Mouse (Mus musculus): ENCODE data around the gene Rufy2. TPM values are rescaled to one million over a fixed set of nuclear protein-coding genes. Genes with fewer than 3 reads are reported as not detected.
A peak's percentile ranks its signal among the peaks of the same experiment; 100 is the strongest.

Rufy2 gene
- polyA plus RNA-seq, 1 experiment from 2014 or later = 4.2 TPM

DNA sequence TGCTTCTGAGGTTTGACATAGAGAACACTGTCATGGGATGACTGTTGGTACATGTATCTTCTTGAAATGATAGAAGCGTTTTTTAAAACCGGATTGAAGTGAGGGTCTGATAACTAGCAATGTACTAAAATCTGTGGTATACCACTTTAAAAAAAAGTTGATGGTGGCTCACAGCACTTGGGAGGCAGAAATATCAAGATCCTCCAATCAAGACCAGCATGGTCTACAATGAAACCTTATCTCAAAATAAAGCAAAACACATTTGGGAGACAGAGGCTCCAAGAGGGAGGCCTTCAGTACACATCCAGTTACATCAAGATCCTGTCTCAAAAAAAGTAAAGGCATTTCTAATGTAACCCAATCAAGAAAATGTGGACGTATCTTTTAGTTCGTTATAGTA, 41.7 kb downstream of the Rufy2 start:
- Histone ChIP-seq H3K4me1 (peaks cover 44% of the 10 kb centered on the region), H3K9me3 (replicated peaks) (no peaks in the 10 kb centered on the region), H3K4me3 (peak overlapping the region; percentile 95), H3K27ac (no peak overlapping the region), H3K9ac (peak overlapping the region; percentile 98; the same call in 1 of the 2 replicates), H3K36me3 (peaks cover 17% of the 10 kb centered on the region), H3K27me3 (replicated peaks) (no peaks in the 10 kb centered on the region), H3K4me2 (peak overlapping the region; percentile 88)
- no peak for ATAC-seq
- 25% methylated on average over 4 of the region's 4 CpGs for WGBS (ENCODE audit: insufficient replicate concordance)

DNA sequence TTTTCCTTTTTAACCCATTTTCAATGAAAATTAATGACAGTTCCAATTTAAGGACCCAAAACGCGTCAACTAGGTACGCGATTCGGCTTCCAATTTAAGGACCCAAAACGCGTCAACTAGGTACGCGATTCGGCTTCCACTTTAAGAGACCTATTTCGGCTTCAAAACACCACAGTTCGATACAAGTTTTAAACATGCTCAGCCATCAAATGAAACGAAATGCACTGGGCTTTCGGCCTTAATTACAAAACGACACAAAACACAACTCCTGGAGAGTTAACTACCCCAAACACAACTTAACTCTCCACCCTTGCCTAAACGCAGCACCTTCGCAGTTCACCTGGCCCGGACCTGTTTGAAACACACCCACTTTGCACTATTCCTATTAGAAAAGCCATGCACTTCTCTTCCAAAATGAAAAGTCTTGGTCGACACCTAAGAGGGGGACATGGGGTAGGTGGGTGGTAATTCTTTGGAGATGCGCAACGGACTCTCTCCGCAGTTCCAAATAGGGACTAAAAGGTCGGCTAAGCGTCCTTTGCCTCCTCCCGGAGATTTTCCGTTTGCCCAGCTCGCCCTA, 42.6 kb downstream of the Rufy2 start:
- no peaks in the 10 kb centered on the region for H3K9me3 ChIP-seq (replicated peaks)
- ATAC-seq = no peak
- peak overlapping the region; percentile 88 for H3K4me2 ChIP-seq
- WGBS (ENCODE audit: insufficient replicate concordance) = 1% methylated on average over 27 of the region's 27 CpGs
- peak overlapping the region; percentile 99 for H3K27ac ChIP-seq
- peaks cover 44% of the 10 kb centered on the region for H3K4me1 ChIP-seq
- H3K4me3 ChIP-seq = peak overlapping the region; percentile 95
- H3K27me3 ChIP-seq (replicated peaks) = no peaks in the 10 kb centered on the region
- peaks cover 8% of the 10 kb centered on the region for H3K36me3 ChIP-seq
- peak overlapping the region; percentile 98 for H3K9ac ChIP-seq

DNA sequence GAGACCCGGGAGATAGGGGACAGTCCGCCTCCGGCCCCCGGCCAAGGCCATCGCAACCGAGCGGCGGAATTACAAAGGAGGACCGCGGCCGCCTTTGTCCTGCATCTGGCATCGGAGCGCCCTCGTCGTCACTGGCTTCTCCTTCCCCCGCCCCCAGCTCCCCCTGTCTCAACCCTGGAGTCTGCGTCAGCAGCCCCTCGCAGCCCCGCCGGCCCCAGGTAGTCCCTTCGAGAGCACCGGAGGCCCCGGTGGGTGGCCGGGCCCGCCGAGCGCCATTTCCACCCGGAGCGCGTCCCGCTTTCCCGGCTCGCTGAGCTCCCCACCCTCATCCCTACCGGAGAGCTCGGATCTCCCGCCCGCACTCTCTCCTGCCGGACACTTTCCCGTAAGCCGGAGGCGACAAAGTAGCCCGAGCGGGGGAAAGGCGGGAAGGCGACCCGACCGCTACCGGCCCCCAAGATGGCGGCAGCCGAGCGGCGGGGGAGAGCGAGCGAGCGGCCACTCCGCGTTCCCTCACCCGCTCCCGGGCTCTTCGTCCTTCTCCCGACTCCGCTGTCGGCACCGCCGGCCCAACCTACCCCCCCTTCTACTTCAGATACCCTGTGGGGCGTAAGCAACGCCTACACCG, 43.2 kb downstream of the Rufy2 start:
- Histone ChIP-seq H3K27ac (peak overlapping the region; percentile 99), H3K9me3 (replicated peaks) (no peaks in the 10 kb centered on the region), H3K27me3 (replicated peaks) (no peaks in the 10 kb centered on the region), H3K4me2 (peak overlapping the region; percentile 88), H3K4me3 (peak overlapping the region; percentile 95), H3K36me3 (peaks cover 4% of the 10 kb centered on the region; the same call in 1 of the 2 replicates), H3K9ac (peak overlapping the region; percentile 98), H3K4me1 (peaks cover 44% of the 10 kb centered on the region)
- 2% methylated on average over 67 of the region's 68 CpGs for WGBS (ENCODE audit: insufficient replicate concordance)
- ATAC-seq = peak; percentile 10

GRCm38 (mm10) chr10:63023749-63024579, 43.9 kb downstream of the Rufy2 start, which contains the start of the genes Hnrnph3 and Pbld2:
Gene Hnrnph3, minus strand, starts transcription at chr10:63024217.
Gene Pbld2, plus strand, starts transcription at chr10:63024315.
- no peaks in the 10 kb centered on the region; the same call in 1 of the 2 replicates for H3K36me3 ChIP-seq
- peaks cover 44% of the 10 kb centered on the region for H3K4me1 ChIP-seq
- H3K4me3 ChIP-seq = peak within 1 kb of the TSS; percentile 95
- peak; percentile 92 for ATAC-seq
- H3K27me3 ChIP-seq (replicated peaks) = no peaks in the 10 kb centered on the region
- H3K27ac ChIP-seq = peak within 1 kb of the TSS; percentile 99
- H3K9me3 ChIP-seq (replicated peaks) = no peaks in the 10 kb centered on the region
- peak within 1 kb of the TSS; percentile 88 for H3K4me2 ChIP-seq
- peak within 1 kb of the TSS; percentile 98 for H3K9ac ChIP-seq
- under 1% methylated on average over 67 of the region's 69 CpGs for WGBS (ENCODE audit: insufficient replicate concordance)

GRCm38 (mm10) chr10:63024580-63024910, 44.5 kb downstream of the Rufy2 start:
- Histone ChIP-seq H3K4me2 (peak overlapping the region; percentile 88), H3K4me3 (peak overlapping the region; percentile 95), H3K36me3 (no peaks in the 10 kb centered on the region), H3K27ac (peak overlapping the region; percentile 99), H3K27me3 (replicated peaks) (no peaks in the 10 kb centered on the region), H3K9ac (peak overlapping the region; percentile 98), H3K4me1 (peaks cover 40% of the 10 kb centered on the region), H3K9me3 (replicated peaks) (no peaks in the 10 kb centered on the region)
- peak; percentile 32; the same call in 1 of the 2 replicates for ATAC-seq
- WGBS (ENCODE audit: insufficient replicate concordance) = 0% methylated on average over 8 of the region's 8 CpGs

DNA sequence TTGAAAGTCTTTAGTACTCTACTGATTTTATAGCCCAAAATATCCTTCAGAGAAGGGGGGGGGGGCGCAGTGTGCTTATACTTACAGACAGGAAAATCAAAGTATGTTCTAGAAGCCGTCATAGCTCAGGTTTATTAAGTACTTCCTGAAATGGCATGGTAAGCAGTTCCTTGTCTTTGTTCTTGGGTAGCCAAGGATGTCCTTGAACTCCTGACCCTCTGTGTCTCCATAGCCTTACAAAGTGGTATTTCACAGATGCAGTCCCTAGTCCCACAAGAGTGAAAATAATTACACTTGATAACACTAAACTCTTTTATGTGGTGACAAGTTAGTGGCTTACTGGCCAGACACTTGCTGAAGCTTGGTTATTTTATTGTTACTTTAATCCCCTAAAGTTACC, 45.0 kb downstream of the Rufy2 start:
- no peak for ATAC-seq
- WGBS (ENCODE audit: insufficient replicate concordance) = 54% methylated on average over 2 of the region's 2 CpGs
- Histone ChIP-seq H3K9ac (0 out of 2 replicates have a peak overlapping the region, but pooled peaks have one; percentile 98), H3K27ac (peak overlapping the region; percentile 99), H3K9me3 (replicated peaks) (no peaks in the 10 kb centered on the region), H3K4me1 (peaks cover 40% of the 10 kb centered on the region), H3K4me3 (peak overlapping the region; percentile 95), H3K4me2 (peak overlapping the region; percentile 88), H3K36me3 (no peaks in the 10 kb centered on the region), H3K27me3 (replicated peaks) (no peaks in the 10 kb centered on the region)

GRCm38 (mm10) chr10:63025491-63026011, 45.5 kb downstream of the Rufy2 start:
- H3K4me3 ChIP-seq = 0 out of 2 replicates have a peak overlapping the region, but pooled peaks have one; percentile 95
- H3K9ac ChIP-seq = no peak overlapping the region
- no peaks in the 10 kb centered on the region for H3K27me3 ChIP-seq (replicated peaks)
- H3K9me3 ChIP-seq (replicated peaks) = no peaks in the 10 kb centered on the region
- H3K4me1 ChIP-seq = peaks cover 35% of the 10 kb centered on the region
- H3K4me2 ChIP-seq = peak overlapping the region; percentile 88
- no peak for ATAC-seq
- 0 out of 2 replicates have a peak overlapping the region, but pooled peaks have one; percentile 99 for H3K27ac ChIP-seq
- WGBS (ENCODE audit: insufficient replicate concordance) = 62% methylated on average over 6 of the region's 6 CpGs
- H3K36me3 ChIP-seq = no peaks in the 10 kb centered on the region

DNA sequence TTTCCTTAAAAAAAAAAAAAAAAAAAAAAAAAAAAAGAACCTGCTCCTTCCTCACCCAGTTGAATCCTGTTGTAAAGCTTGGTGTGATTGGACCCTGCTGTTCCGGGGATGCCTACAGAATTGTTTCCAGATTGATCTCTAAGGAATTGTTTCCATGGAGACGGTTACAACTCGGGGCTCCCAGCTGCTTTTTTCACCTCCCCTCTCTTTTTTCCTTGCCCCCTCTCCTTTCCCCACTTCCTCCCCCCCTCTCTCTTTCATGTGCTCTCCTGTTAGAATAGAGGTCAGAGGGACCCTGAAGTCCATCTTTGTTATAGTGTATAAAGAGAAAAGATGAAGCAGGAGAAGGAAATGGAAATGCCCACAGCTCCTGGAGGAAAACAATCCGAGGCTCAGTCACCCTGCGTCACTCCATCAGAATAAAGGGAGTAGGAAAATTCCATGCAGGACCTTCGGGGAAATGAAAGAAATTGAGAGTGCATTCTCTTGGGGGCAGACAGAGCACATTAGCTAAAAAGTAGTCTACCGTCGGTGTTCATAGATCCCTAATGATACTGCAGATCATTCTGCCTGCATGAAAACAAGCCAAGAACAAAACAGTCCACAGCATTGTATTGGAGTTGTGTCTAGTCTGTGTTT, 46.3 kb downstream of the Rufy2 start:
- Histone ChIP-seq H3K4me2 (no peak overlapping the region), H3K36me3 (no peaks in the 10 kb centered on the region), H3K27ac (no peak overlapping the region), H3K9me3 (replicated peaks) (no peaks in the 10 kb centered on the region), H3K4me1 (peaks cover 27% of the 10 kb centered on the region), H3K9ac (no peak overlapping the region), H3K27me3 (replicated peaks) (no peaks in the 10 kb centered on the region), H3K4me3 (no peak overlapping the region)
- WGBS (ENCODE audit: insufficient replicate concordance) = 70% methylated on average over 8 of the region's 8 CpGs
- ATAC-seq = no peak

- H3K27me3 ChIP-seq (replicated peaks) = no peaks in the 10 kb centered on the region
- H3K9me3 ChIP-seq (replicated peaks) = no peaks in the 10 kb centered on the region
- no peak overlapping the region for H3K27ac ChIP-seq
- WGBS (ENCODE audit: insufficient replicate concordance) = 81% methylated on average over 6 of the region's 6 CpGs
- peaks cover 22% of the 10 kb centered on the region for H3K4me1 ChIP-seq
- no peak overlapping the region for H3K4me3 ChIP-seq
- no peaks in the 10 kb centered on the region for H3K36me3 ChIP-seq
- no peak overlapping the region for H3K4me2 ChIP-seq
- no peak overlapping the region for H3K9ac ChIP-seq
- no peak for ATAC-seq
Measured at GRCm38 (mm10) chr10:63026795-63027160, 46.8 kb downstream of the Rufy2 start.

GRCm38 (mm10) chr10:63027376-63028161, 47.5 kb downstream of the Rufy2 start:
- no peak for ATAC-seq
- H3K36me3 ChIP-seq = no peaks in the 10 kb centered on the region
- no peak overlapping the region for H3K4me2 ChIP-seq
- H3K9ac ChIP-seq = no peak overlapping the region
- no peak overlapping the region for H3K4me3 ChIP-seq
- WGBS (ENCODE audit: insufficient replicate concordance) = 81% methylated on average over 10 of the region's 10 CpGs
- H3K9me3 ChIP-seq (replicated peaks) = no peaks in the 10 kb centered on the region
- no peaks in the 10 kb centered on the region for H3K27me3 ChIP-seq (replicated peaks)
- H3K27ac ChIP-seq = no peak overlapping the region
- peaks cover 15% of the 10 kb centered on the region for H3K4me1 ChIP-seq

- no peak overlapping the region for H3K27ac ChIP-seq
- 74% methylated on average over 4 of the region's 4 CpGs for WGBS (ENCODE audit: insufficient replicate concordance)
- no peaks in the 10 kb centered on the region for H3K36me3 ChIP-seq
- H3K9me3 ChIP-seq (replicated peaks) = no peaks in the 10 kb centered on the region
- no peaks in the 10 kb centered on the region for H3K27me3 ChIP-seq (replicated peaks)
- no peak overlapping the region for H3K4me3 ChIP-seq
- peaks cover 15% of the 10 kb centered on the region for H3K4me1 ChIP-seq
- no peak overlapping the region for H3K4me2 ChIP-seq
- no peak overlapping the region for H3K9ac ChIP-seq
- ATAC-seq = no peak
Measured at GRCm38 (mm10) chr10:63028396-63028795, 48.4 kb downstream of the Rufy2 start.

All from liver, embryonic 12.5 days (tissue).